Mouse (Mus musculus) cerebellum, adult 8-10 months (tissue): ENCODE data around the gene Rabggta.
A peak's percentile ranks its signal among the peaks of the same experiment; 100 is the strongest.

Source experiments
- DNase-seq: peaks from one replicate; pipeline ENCODE4 v3.0.0; 2022

Rabggta gene

DNA sequence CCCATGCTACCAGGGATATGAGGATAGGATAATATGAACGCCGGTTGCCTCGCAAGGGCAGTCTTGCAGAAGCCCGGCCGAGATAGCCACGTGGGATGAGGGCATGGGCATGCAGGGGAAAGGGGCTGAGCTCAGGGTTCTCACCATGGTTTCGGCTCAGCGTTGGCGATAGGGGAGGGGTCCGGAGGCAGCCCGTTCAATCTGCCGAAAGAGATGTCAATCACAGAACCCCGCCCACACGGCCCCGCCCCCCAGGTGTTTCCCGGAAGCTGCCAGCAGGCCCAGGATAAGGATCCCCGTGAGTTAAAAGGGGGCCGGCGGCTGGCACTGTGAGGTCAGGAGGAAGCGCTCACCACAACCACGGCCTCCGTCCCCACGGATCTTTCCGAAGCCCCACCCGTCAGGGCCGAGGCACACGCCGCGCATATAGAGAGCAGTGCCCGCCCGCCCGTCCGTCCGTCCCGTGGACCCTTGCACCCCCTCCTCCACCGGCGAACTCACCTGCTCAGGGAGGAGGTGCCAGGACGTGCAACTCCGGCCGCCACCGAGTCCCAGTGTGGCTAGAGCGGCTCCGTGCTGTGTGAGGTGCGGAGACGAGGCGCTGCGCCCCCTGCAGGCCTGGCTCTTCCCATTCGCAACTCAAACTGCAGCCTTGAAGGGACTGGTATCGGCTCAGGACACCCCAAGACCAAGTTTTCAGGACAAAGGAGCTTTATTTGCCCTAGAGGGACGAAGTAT lies at the start of gene Rabggta:
Gene Rabggta (minus strand): TSS at position 564 of the 738 bp plus-strand sequence.
- peak; percentile 92 for DNase-seq

DNA sequence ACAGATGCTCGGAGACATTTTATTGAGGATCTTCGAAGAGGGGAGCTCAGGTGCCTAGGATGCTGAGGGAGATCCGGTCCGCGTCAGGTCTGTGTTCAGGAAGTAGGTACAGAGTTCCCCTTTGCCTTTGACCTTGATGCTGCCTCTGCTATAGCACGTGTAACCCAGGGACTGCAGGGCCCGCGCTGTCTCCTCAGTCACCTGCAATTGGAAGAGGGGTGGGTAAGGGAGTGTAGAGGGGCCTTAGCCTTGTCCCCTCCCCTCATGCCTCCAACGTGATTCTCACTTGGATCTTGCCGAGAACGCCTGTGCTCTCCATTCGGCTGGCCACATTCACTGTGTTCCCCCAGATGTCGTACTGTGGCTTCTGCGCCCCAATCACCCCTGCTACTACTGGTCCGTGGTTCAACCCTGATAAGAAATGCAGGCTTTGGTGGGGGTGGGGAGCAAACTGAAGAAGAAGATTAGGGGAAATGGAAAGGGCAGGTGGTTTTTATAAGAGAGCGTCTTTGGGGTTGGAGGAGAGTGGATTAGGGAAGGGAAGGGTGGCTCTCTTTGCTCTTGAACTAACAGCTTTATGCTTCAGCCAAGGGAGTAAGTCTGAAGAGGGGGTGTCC lies 47.1 kb upstream of the Rabggta start:
- DNase-seq = no peak

DNA sequence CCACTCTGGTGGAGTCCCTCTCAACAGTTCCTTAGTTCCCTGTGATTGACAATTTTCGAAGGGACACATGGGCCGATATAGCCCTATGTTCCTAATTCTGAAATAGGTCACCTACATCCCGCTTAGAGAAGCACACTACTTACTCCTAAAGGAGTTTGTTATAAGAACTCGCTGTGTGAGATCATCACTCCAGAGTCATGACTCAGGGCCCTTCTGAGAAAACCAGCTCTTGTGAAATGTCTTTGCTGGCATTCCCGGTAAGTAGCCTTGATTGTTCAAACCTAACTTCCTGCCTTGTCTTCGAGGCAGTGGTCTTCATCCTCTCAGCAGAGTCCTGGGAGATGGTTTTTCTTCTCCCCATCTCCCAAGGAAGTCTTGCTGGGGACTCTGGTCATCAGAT lies 46.5 kb upstream of the Rabggta start:
- no peak for DNase-seq

- DNase-seq = peak; percentile 75
Observed at GRCm38 (mm10) chr14:55767519-55768414, 45.7 kb upstream of the Rabggta start.

GRCm38 (mm10) chr14:55765696-55766095 lies 43.6 kb upstream of the Rabggta start, which contains the start of gene Ltb4r1:
Gene Ltb4r1 (plus strand): TSS chr14:55765962.
- DNase-seq = no peak

DNA sequence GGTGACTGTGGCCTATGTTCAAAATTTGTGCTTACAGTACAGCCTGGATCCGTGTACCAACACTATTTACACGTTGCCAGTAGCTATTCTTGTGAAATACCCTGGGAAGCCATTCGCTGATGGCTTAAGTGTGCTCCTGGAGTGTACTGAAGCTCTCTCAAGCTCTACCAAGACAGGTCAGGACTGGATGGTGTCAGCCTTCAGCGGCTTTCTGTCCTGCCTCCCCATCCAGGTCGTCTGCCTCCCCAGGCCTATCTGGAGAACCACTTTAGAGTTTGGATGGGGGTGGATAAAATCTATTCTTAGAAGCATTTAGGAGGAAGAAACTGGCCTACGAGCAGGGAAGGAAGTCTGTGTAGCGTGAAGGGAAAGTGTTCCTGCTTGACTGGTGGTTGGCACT lies 41.1 kb upstream of the Rabggta start:
- DNase-seq = no peak

DNA sequence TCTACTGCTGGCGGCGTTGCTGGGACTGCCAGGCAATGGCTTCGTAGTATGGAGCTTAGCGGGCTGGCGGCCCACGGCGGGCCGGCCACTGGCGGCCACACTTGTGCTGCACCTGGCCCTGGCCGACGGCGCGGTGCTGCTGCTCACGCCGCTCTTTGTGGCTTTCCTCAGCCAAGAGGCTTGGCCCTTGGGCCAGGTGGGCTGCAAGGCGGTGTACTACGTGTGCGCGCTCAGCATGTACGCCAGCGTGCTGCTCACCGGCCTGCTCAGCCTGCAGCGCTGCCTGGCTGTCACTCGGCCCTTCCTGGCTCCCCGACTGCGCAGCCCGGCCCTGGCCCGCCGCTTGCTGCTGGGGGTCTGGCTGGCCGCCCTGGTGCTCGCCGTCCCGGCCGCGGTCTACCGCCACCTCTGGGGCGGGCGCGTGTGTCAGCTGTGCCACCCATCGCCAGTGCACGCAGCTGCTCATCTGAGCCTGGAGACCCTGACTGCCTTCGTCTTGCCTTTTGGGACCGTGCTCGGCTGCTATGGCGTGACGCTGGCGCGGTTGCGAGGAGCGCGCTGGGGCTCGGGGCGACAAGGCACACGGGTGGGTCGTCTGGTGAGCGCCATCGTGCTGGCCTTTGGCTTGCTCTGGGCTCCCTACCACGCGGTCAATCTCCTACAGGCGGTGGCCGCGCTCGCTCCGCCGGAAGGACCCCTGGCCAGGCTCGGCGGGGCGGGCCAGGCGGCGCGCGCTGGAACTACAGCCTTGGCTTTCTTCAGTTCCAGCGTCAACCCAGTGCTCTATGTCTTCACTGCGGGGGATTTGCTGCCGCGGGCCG lies 40.1 kb upstream of the Rabggta start:
- DNase-seq = peak; percentile 43

- DNase-seq = no peak
Observed at GRCm38 (mm10) chr14:55761163-55761562, 39.1 kb upstream of the Rabggta start, which contains the start of gene Ltb4r2. Gene Ltb4r2 (plus strand): TSS chr14:55761428.

GRCm38 (mm10) chr14:55760156-55760555 lies 38.1 kb upstream of the Rabggta start:
- peak; percentile 89 for DNase-seq

GRCm38 (mm10) chr14:55758363-55758784 lies 36.3 kb upstream of the Rabggta start, which contains the start of gene Cideb:
Gene Cideb (minus strand): TSS chr14:55758458.
- DNase-seq = peak; percentile 33

DNA sequence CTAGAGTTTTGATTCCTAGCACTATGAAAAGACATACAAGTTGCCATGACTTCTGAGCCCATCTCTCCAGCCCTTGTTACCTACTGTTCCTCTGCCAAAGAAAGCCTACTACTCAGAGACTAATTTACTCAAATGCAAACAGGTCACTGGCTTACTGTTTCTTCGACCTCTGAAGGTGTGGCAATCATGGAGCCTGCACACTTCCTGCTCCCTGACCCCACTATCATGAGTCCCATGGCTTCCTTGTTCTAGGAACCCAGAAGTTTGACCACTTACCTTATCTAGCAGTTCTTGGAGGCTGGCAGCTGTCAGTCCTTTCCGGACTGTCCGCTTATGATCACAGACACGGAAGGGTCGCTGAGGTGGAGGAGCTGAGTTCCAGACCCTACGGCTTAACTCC lies 35.5 kb upstream of the Rabggta start:
- DNase-seq = no peak

DNA sequence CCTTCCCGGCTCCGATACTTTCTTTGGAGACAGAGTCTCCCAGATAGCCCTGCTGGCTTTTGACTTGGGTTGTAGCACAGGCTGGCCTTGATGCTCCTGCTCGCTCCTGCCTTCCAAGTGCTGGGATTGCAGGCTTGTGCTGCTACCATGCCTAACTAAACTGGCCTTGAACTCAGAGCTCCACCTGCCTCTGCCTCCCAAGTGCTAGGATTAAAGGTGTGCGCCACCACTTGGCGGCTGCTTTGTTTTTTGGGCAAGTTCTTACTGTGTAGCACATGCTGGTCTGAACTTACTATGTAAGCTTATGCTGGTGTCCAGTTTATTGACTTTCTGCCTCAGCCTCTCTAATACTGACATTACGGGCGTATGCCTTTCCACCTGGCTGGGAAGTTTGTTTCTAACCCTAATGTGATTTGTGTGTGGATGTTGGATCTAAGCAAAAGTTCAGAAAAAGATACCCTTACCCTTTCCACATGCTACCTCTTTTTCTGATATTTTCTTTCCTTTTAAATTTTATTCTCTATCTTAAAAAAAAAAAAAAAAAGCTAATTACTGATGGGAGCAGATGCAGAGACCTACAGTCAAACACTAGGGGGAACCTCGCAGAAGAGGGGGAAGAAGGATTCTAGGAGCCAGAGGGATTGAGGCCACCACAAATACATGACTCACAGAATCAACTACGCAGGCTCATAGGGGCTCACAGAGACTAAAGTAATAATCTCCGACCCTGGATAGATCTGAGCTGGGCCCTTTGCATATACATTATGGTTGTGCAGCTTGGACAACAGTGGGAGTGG lies 25.2 kb upstream of the Rabggta start:
- no peak for DNase-seq

DNA sequence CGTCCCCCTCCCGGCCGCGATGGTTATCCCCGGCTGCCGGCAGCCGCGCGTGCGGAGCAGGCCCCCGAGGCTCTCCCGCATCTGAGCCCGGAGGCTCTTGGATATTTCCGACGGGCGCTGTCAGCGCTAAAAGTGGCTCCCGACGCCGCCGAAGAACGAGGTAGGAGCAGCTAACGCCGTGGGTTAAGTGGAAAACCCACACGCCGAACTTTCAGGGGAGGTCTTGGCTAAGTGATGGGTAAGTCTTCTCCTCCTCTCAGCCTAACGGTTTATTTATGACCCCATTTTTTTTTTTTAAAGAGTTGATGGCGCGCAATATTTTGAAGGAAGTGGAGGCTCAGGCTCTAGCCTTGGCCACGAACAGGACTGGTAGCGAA lies 23.8 kb upstream of the Rabggta start:
- DNase-seq = no peak

- DNase-seq = peak; percentile 78
Observed at GRCm38 (mm10) chr14:55745180-55745860, 23.3 kb upstream of the Rabggta start, which contains the start of the genes Dhrs1 and Nop9. Gene Dhrs1 (minus strand): TSS chr14:55745690. Gene Nop9 (plus strand): TSS chr14:55745693.

- DNase-seq = peak; percentile 81
Observed at GRCm38 (mm10) chr14:55743711-55744110, 21.6 kb upstream of the Rabggta start.

DNA sequence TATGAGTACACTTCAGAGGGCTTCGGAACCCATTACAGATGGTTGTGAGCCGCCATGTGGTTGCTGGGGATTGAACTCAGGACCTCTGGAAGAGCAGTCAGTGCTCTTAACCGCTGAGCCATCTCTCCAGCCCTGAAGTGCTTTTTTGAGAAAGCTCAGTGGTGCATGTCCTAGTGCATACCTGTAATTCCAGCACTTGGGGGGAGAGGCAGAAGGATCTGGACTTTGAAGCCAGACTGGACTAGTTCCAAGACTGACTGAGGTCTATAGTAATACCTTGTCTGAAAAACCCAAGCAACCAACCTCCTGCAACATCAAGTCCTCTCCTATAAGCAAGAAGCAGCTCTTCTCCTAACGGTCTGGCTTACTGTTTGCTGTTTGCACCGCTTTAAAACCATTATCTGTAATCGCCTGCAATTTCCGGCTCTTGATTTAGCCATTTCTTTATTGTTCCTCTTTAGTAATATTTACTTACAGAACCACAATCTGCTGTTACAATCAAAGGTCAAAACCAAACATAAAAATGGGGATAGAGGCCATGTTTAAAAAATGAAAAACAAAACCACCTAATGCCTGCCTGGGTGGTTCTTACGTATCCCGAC lies 15.1 kb upstream of the Rabggta start:
- no peak for DNase-seq

GRCm38 (mm10) chr14:55735758-55736157 lies 13.7 kb upstream of the Rabggta start:
- no peak for DNase-seq

- no peak for DNase-seq
Observed at GRCm38 (mm10) chr14:55735334-55735733, 13.3 kb upstream of the Rabggta start.

- no peak for DNase-seq
Observed at GRCm38 (mm10) chr14:55734869-55735268, 12.8 kb upstream of the Rabggta start.

GRCm38 (mm10) chr14:55733889-55734288 lies 11.8 kb upstream of the Rabggta start:
- DNase-seq = no peak
